Mouse (Mus musculus): ENCODE results near the gene Elane. TPM values are rescaled to one million over a fixed set of nuclear protein-coding genes. Genes with fewer than 3 reads are reported as not detected.

Elane gene
- polyA plus RNA-seq, 1 experiment from 2014 or later = 3.4 TPM

GRCm38 (mm10) chr10:79852827-79853226, 33.2 kb upstream of the Elane start:
- 16% methylated on average over 8 of the region's 8 CpGs for WGBS
- Histone ChIP-seq H3K4me2 (peak overlapping the region; percentile 95), H3K27ac (peak overlapping the region; percentile 100), H3K4me3 (replicated peaks) (peak overlapping the region; percentile 96), H3K9me3 (replicated peaks) (no peaks in the 10 kb centered on the region), H3K9ac (peak overlapping the region; percentile 73), H3K36me3 (peaks cover 17% of the 10 kb centered on the region), H3K27me3 (no peaks in the 10 kb centered on the region), H3K4me1 (peaks cover 62% of the 10 kb centered on the region)
- ATAC-seq (replicated peaks; ENCODE audit: low FRiP score) = no peak

- under 1% methylated on average over 15 of the region's 15 CpGs for WGBS
- peak; percentile 43 for ATAC-seq (replicated peaks; ENCODE audit: low FRiP score)
- H3K9me3 ChIP-seq (replicated peaks) = no peaks in the 10 kb centered on the region
- H3K27ac ChIP-seq = peak overlapping the region; percentile 100
- H3K36me3 ChIP-seq = peaks cover 23% of the 10 kb centered on the region
- peak overlapping the region; percentile 96 for H3K4me3 ChIP-seq (replicated peaks)
- peak overlapping the region; percentile 73 for H3K9ac ChIP-seq
- H3K4me1 ChIP-seq = peaks cover 62% of the 10 kb centered on the region
- H3K4me2 ChIP-seq = peak overlapping the region; percentile 95
- H3K27me3 ChIP-seq = no peaks in the 10 kb centered on the region
Observed at GRCm38 (mm10) chr10:79853392-79853791, 32.7 kb upstream of the Elane start.

- Histone ChIP-seq H3K27ac (peak within 1 kb of the TSS; percentile 100), H3K36me3 (peaks cover 30% of the 10 kb centered on the region), H3K9me3 (replicated peaks) (no peaks in the 10 kb centered on the region), H3K4me3 (replicated peaks) (peak within 1 kb of the TSS; percentile 96), H3K27me3 (no peaks in the 10 kb centered on the region), H3K9ac (peak within 1 kb of the TSS; percentile 99), H3K4me2 (peak within 1 kb of the TSS; percentile 95), H3K4me1 (peaks cover 68% of the 10 kb centered on the region)
- under 1% methylated on average over 75 of the region's 75 CpGs for WGBS
- ATAC-seq (replicated peaks; ENCODE audit: low FRiP score) = peak; percentile 90
Observed at GRCm38 (mm10) chr10:79853860-79854795, 31.9 kb upstream of the Elane start, which contains the start of gene Ptbp1. Ptbp1 (plus strand) TSS chr10:79854427.

- Histone ChIP-seq H3K9ac (peak overlapping the region; percentile 99), H3K9me3 (replicated peaks) (no peaks in the 10 kb centered on the region), H3K27ac (peak overlapping the region; percentile 100), H3K36me3 (peaks cover 39% of the 10 kb centered on the region), H3K27me3 (no peaks in the 10 kb centered on the region), H3K4me2 (peak overlapping the region; percentile 95), H3K4me1 (peaks cover 74% of the 10 kb centered on the region), H3K4me3 (replicated peaks) (peak overlapping the region; percentile 96)
- WGBS = under 1% methylated on average over 82 of the region's 83 CpGs
- peak; percentile 33 for ATAC-seq (replicated peaks; ENCODE audit: low FRiP score)
Observed at GRCm38 (mm10) chr10:79854801-79855541, 31.1 kb upstream of the Elane start.

- H3K27ac ChIP-seq = peak overlapping the region; percentile 100
- H3K9ac ChIP-seq = peak overlapping the region; percentile 99
- no peaks in the 10 kb centered on the region for H3K9me3 ChIP-seq (replicated peaks)
- peaks cover 46% of the 10 kb centered on the region for H3K36me3 ChIP-seq
- ATAC-seq (replicated peaks; ENCODE audit: low FRiP score) = no peak
- peak overlapping the region; percentile 96 for H3K4me3 ChIP-seq (replicated peaks)
- peak overlapping the region; percentile 95 for H3K4me2 ChIP-seq
- peaks cover 76% of the 10 kb centered on the region for H3K4me1 ChIP-seq
- no peaks in the 10 kb centered on the region for H3K27me3 ChIP-seq
- 2% methylated on average over 10 of the region's 10 CpGs for whole genome bisulfite sequencing
Observed at GRCm38 (mm10) chr10:79855558-79856184, 30.4 kb upstream of the Elane start.

- H3K36me3 ChIP-seq = peaks cover 52% of the 10 kb centered on the region
- WGBS = 18% methylated on average over 6 of the region's 6 CpGs
Observed at GRCm38 (mm10) chr10:79856280-79856679, 29.8 kb upstream of the Elane start.

GRCm38 (mm10) chr10:79856704-79857451, 29.2 kb upstream of the Elane start:
- WGBS = 23% methylated on average over 7 of the region's 7 CpGs
- Histone ChIP-seq H3K4me1 (peaks cover 76% of the 10 kb centered on the region), H3K36me3 (peaks cover 58% of the 10 kb centered on the region)

More at GRCm38 (mm10) chr10:79856280-79856679, 29.8 kb upstream of the Elane start:
- H3K4me1 ChIP-seq = peaks cover 78% of the 10 kb centered on the region
- H3K27ac ChIP-seq = peak overlapping the region; percentile 100
- peak overlapping the region; percentile 95 for H3K4me2 ChIP-seq
- ATAC-seq (replicated peaks; ENCODE audit: low FRiP score) = no peak
- H3K9ac ChIP-seq = peak overlapping the region; percentile 99
- peak overlapping the region; percentile 96 for H3K4me3 ChIP-seq (replicated peaks)
- no peaks in the 10 kb centered on the region for H3K27me3 ChIP-seq
- H3K9me3 ChIP-seq (replicated peaks) = no peaks in the 10 kb centered on the region

GRCm38 (mm10) chr10:79857452-79857811, 28.6 kb upstream of the Elane start:
- WGBS = 13% methylated on average over 4 of the region's 4 CpGs
- Histone ChIP-seq H3K9me3 (replicated peaks) (no peaks in the 10 kb centered on the region), H3K27ac (peak overlapping the region; percentile 100), H3K4me3 (replicated peaks) (peak overlapping the region; percentile 96), H3K36me3 (peaks cover 63% of the 10 kb centered on the region), H3K4me2 (peak overlapping the region; percentile 95), H3K27me3 (no peaks in the 10 kb centered on the region), H3K4me1 (peaks cover 75% of the 10 kb centered on the region), H3K9ac (peak overlapping the region; percentile 99)
- no peak for ATAC-seq (replicated peaks; ENCODE audit: low FRiP score)

More at GRCm38 (mm10) chr10:79856704-79857451, 29.2 kb upstream of the Elane start:
- peak overlapping the region; percentile 99 for H3K9ac ChIP-seq
- peak overlapping the region; percentile 100 for H3K27ac ChIP-seq
- no peaks in the 10 kb centered on the region for H3K9me3 ChIP-seq (replicated peaks)
- H3K27me3 ChIP-seq = no peaks in the 10 kb centered on the region
- peak overlapping the region; percentile 96 for H3K4me3 ChIP-seq (replicated peaks)
- H3K4me2 ChIP-seq = peak overlapping the region; percentile 95
- no peak for ATAC-seq (replicated peaks; ENCODE audit: low FRiP score)

GRCm38 (mm10) chr10:79857894-79858293, 28.2 kb upstream of the Elane start:
- peaks cover 68% of the 10 kb centered on the region for H3K36me3 ChIP-seq
- peak overlapping the region; percentile 96 for H3K4me3 ChIP-seq (replicated peaks)
- peaks cover 75% of the 10 kb centered on the region for H3K4me1 ChIP-seq
- peak overlapping the region; percentile 99 for H3K9ac ChIP-seq
- H3K27me3 ChIP-seq = no peaks in the 10 kb centered on the region
- H3K27ac ChIP-seq = peak overlapping the region; percentile 100
- 57% methylated on average over 2 of the region's 2 CpGs for WGBS
- H3K9me3 ChIP-seq (replicated peaks) = no peaks in the 10 kb centered on the region
- ATAC-seq (replicated peaks; ENCODE audit: low FRiP score) = no peak
- H3K4me2 ChIP-seq = peak overlapping the region; percentile 95

- Histone ChIP-seq H3K4me1 (peaks cover 71% of the 10 kb centered on the region), H3K27ac (peak overlapping the region; percentile 100; the same call in 1 of the 2 replicates), H3K9me3 (replicated peaks) (no peaks in the 10 kb centered on the region), H3K9ac (0 out of 2 replicates have a peak overlapping the region, but pooled peaks have one; percentile 99), H3K36me3 (peaks cover 74% of the 10 kb centered on the region), H3K4me2 (peak overlapping the region; percentile 95), H3K27me3 (no peaks in the 10 kb centered on the region), H3K4me3 (replicated peaks) (peak overlapping the region; percentile 96)
- WGBS = 43% methylated on average over 17 of the region's 17 CpGs
- ATAC-seq (replicated peaks; ENCODE audit: low FRiP score) = no peak
Observed at GRCm38 (mm10) chr10:79858416-79859074, 27.5 kb upstream of the Elane start.

Measured in kidney, embryonic 15.5 days (tissue).